Mouse (Mus musculus) brain, embryonic 18.5 days (tissue): ENCODE measurements around the gene Hdac10.

Experiments used
- DNase-seq: peaks from one replicate; pipeline ENCODE4 v3.0.0-alpha.2; 2012; ENCODE audit warnings: low read depth, low spot score

Hdac10 gene

DNA sequence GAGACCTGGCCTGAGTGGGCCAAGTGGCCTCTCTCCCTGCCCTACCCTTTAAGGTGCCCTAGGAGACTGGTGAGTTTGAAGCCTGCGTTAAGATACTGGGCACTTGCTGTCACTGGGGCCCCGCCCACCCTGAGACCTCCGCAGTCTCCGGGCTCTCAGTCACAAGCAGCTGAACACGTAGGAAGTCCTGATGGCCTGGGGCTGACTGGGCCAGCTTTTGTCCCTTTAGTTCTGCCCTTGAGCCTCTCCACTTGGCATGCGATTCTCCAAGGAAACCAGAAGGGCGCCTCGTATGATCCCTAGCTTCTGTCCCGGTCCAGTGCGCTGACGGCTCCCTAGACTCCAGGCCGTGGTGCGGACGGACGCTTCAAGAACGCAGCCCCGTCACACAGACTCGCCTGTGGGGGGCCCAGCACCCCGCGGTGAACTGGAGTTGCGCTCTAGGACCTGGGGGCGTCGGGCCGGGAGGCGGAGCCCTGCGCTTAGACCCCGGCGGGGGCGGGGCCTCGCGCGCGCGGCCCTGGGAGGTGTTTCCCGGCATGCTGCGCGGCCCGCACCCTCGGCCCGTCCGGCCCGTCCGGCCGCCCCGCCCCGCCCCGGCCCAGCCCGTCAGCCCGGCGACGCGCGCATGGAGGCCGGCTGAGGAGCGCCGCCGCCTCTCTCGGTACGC is 52.9 kb downstream of the Hdac10 start:
- DNase-seq = peak; percentile 71

GRCm38 (mm10) chr15:89074613-89075477 is 53.7 kb downstream of the Hdac10 start, which contains the start of gene Trabd:
Gene Trabd (plus strand): TSS chr15:89075124.
- DNase-seq = no peak

- DNase-seq = no peak
Measured at GRCm38 (mm10) chr15:89073993-89074603, 54.4 kb downstream of the Hdac10 start.
